Mouse (Mus musculus): ENCODE data around the gene Acan. TPM values are rescaled to one million over a fixed set of nuclear protein-coding genes. Genes with fewer than 3 reads are reported as not detected.

The Acan gene
- total RNA-seq (2021) (under 1 TPM; 0.11 to 0.26 TPM), polyA plus RNA-seq (2012; rRNA removed) (0.32 and 0.61 TPM in 2 replicates)
- long read RNA-seq, result 0 reads

DNA sequence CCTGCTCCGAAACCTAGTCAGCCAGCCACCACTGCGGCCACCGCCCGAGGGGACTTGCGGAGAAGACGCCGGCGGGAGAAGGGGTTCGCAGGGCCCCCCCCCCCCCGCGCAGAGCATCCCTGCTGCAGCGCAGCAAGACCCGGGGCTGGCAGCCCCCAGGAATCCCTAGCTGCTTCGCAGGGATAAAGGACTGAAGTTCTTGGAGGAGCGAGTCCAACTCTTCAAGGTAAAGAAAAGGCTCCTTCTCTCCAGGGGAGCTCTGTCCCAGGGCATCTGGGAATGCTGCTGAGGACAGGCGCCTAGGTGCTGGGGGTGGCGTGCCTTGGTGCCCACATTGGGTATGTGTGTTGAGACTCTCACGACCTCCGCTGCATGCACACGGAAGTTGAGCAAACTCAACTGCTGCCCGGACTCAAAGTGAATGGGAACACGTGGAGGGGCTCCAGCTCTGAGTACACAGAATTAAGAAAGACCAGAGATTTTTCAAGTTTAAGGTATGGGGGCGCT, at the start of gene Acan:
TSS of gene Acan (plus strand) at position 101 of the 507 bp plus-strand sequence.
- H3K27me3 ChIP-seq (ENCODE audit: control insufficient read depth, insufficient read depth, low read length), result peaks cover 11% of the 10 kb centered on the region
- TF ChIP-seq EP300 (IDR thresholded peaks at IDR 0.05; ENCODE audit: insufficient read depth, low read depth, low read length), result no peak
- no peak for TF ChIP-seq CTCF (IDR thresholded peaks at IDR 0.05)
- TF ChIP-seq POLR2A (IDR thresholded peaks at IDR 0.05; ENCODE audit: insufficient read depth, low read depth, low read length), result no peak
- no peaks in the 10 kb centered on the region for H3K4me1 ChIP-seq (ENCODE audit: control insufficient read depth, insufficient read depth, low read length)
- no peak within 1 kb of the TSS for H3K27ac ChIP-seq
- intact Hi-C loops (cut with DNase I), result no loop called here
- H3K4me3 ChIP-seq, result no peak within 1 kb of the TSS; the same call in 1 of the 2 replicates
- no peak within 1 kb of the TSS for H3K9ac ChIP-seq (ENCODE audit: low read depth, low read length)
- no peak for DNase-seq
- H3K79me2 ChIP-seq (replicated peaks; ENCODE audit: control insufficient read depth, insufficient read depth, low read length), result no peaks in the 10 kb centered on the region
- no peaks in the 10 kb centered on the region for H3K36me3 ChIP-seq (ENCODE audit: control insufficient read depth, insufficient read depth, low read length)
- WGBS, result 2% methylated on average over 23 of the region's 23 CpGs

GRCm38 (mm10) chr7:79021293-79021905, 31.9 kb upstream of the Acan start:
- no peak overlapping the region for H3K4me3 ChIP-seq

DNA sequence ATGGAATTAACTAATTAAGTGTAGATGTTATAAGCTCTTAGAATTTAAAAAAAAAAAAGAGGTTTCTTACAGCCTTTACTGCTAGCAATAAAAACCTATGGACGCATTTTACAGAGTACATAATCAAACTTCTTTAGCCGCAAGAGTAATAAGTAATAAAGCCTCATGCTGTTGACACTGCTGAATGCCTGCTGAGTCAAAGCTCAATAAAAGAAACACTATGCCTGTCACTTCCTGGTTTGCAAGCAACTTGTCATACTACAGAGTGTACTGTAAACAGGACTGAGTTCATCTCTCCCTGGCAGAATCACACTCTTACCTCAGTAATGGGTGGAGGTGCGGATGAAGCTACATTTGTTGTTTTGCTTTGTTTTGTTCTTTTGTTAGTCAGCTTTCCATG, 24.1 kb upstream of the Acan start:
- TF ChIP-seq POLR2A (IDR thresholded peaks at IDR 0.05; ENCODE audit: insufficient read depth, low read depth, low read length) (no peak), CTCF (IDR thresholded peaks at IDR 0.05) (no peak), EP300 (IDR thresholded peaks at IDR 0.05; ENCODE audit: insufficient read depth, low read depth, low read length) (no peak)
- DNase-seq, result no peak
- 92% methylated on average over 3 of the region's 3 CpGs for WGBS
- Histone ChIP-seq H3K79me2 (replicated peaks; ENCODE audit: control insufficient read depth, insufficient read depth, low read length) (no peaks in the 10 kb centered on the region), H3K9ac (ENCODE audit: low read depth, low read length) (no peak overlapping the region), H3K27me3 (ENCODE audit: control insufficient read depth, insufficient read depth, low read length) (no peaks in the 10 kb centered on the region), H3K36me3 (ENCODE audit: control insufficient read depth, insufficient read depth, low read length) (no peaks in the 10 kb centered on the region), H3K4me1 (ENCODE audit: control insufficient read depth, insufficient read depth, low read length) (no peaks in the 10 kb centered on the region), H3K27ac (no peak overlapping the region), H3K4me3 (no peak overlapping the region)
- intact Hi-C loops (cut with DNase I), result no loop called here

More at GRCm38 (mm10) chr7:79021293-79021905, 31.9 kb upstream of the Acan start:
- no peak overlapping the region for H3K27ac ChIP-seq
- TF ChIP-seq EP300 (IDR thresholded peaks at IDR 0.05; ENCODE audit: insufficient read depth, low read depth, low read length), result no peak
- no peak for TF ChIP-seq CTCF (IDR thresholded peaks at IDR 0.05)
- no peak for TF ChIP-seq POLR2A (IDR thresholded peaks at IDR 0.05; ENCODE audit: insufficient read depth, low read depth, low read length)
- H3K27me3 ChIP-seq (ENCODE audit: control insufficient read depth, insufficient read depth, low read length), result no peaks in the 10 kb centered on the region
- intact Hi-C loops (cut with DNase I), result no loop called here
- no peaks in the 10 kb centered on the region for H3K79me2 ChIP-seq (replicated peaks; ENCODE audit: control insufficient read depth, insufficient read depth, low read length)
- H3K9ac ChIP-seq (ENCODE audit: low read depth, low read length), result no peak overlapping the region
- DNase-seq, result no peak
- no peaks in the 10 kb centered on the region for H3K36me3 ChIP-seq (ENCODE audit: control insufficient read depth, insufficient read depth, low read length)
- H3K4me1 ChIP-seq (ENCODE audit: control insufficient read depth, insufficient read depth, low read length), result no peaks in the 10 kb centered on the region
- WGBS, result 83% methylated on average over 9 of the region's 9 CpGs

- 57% methylated on average over 2 of the region's 2 CpGs for WGBS
These were observed 19.5 kb upstream of the Acan start for GRCm38 (mm10) chr7:79033745-79034144.

GRCm38 (mm10) chr7:79034521-79034920, 18.8 kb upstream of the Acan start:
- H3K4me3 ChIP-seq, result no peak overlapping the region
- H3K27ac ChIP-seq, result no peak overlapping the region
- no peaks in the 10 kb centered on the region for H3K79me2 ChIP-seq (replicated peaks; ENCODE audit: control insufficient read depth, insufficient read depth, low read length)
- no peak for DNase-seq
- H3K9ac ChIP-seq (ENCODE audit: low read depth, low read length), result no peak overlapping the region
- no peaks in the 10 kb centered on the region for H3K36me3 ChIP-seq (ENCODE audit: control insufficient read depth, insufficient read depth, low read length)
- no peaks in the 10 kb centered on the region for H3K27me3 ChIP-seq (ENCODE audit: control insufficient read depth, insufficient read depth, low read length)
- TF ChIP-seq POLR2A (IDR thresholded peaks at IDR 0.05; ENCODE audit: insufficient read depth, low read depth, low read length) (no peak), CTCF (IDR thresholded peaks at IDR 0.05) (no peak), EP300 (IDR thresholded peaks at IDR 0.05; ENCODE audit: insufficient read depth, low read depth, low read length) (no peak)
- H3K4me1 ChIP-seq (ENCODE audit: control insufficient read depth, insufficient read depth, low read length), result no peaks in the 10 kb centered on the region
- intact Hi-C loops (cut with DNase I), result no loop called here
- WGBS, result 67% methylated on average over 2 of the region's 2 CpGs

More at GRCm38 (mm10) chr7:79033745-79034144, 19.5 kb upstream of the Acan start:
- intact Hi-C loops (cut with DNase I), result no loop called here
- H3K27ac ChIP-seq, result no peak overlapping the region
- no peaks in the 10 kb centered on the region for H3K4me1 ChIP-seq (ENCODE audit: control insufficient read depth, insufficient read depth, low read length)
- no peak overlapping the region for H3K9ac ChIP-seq (ENCODE audit: low read depth, low read length)
- TF ChIP-seq EP300 (IDR thresholded peaks at IDR 0.05; ENCODE audit: insufficient read depth, low read depth, low read length), result no peak
- no peak for TF ChIP-seq CTCF (IDR thresholded peaks at IDR 0.05)
- TF ChIP-seq POLR2A (IDR thresholded peaks at IDR 0.05; ENCODE audit: insufficient read depth, low read depth, low read length), result no peak
- no peak for DNase-seq
- H3K79me2 ChIP-seq (replicated peaks; ENCODE audit: control insufficient read depth, insufficient read depth, low read length), result no peaks in the 10 kb centered on the region
- no peak overlapping the region for H3K4me3 ChIP-seq
- H3K36me3 ChIP-seq (ENCODE audit: control insufficient read depth, insufficient read depth, low read length), result no peaks in the 10 kb centered on the region
- no peaks in the 10 kb centered on the region for H3K27me3 ChIP-seq (ENCODE audit: control insufficient read depth, insufficient read depth, low read length)

DNA sequence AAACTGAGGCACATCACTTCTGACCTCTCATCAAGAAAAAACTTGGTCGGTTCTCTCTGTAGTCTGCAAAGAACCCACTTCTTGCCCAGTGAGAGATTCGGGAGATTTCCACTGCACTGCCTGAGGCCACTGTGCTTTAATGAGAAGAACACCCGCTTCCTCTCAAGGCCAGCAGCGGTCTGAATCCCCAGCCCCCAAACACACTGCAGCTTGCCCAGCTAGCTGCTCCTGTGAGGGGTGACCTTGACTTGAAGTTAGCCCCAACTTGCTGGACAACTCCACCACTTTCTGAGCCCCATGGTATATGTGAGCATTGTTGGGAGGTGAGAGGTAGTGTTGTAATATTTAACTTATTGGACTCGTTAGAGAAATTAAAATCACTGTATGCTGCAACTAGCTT, 1.2 kb upstream of the Acan start:
- Histone ChIP-seq H3K27ac (no peak overlapping the region), H3K9ac (ENCODE audit: low read depth, low read length) (no peak overlapping the region), H3K4me3 (no peak overlapping the region), H3K27me3 (ENCODE audit: control insufficient read depth, insufficient read depth, low read length) (peaks cover 11% of the 10 kb centered on the region), H3K36me3 (ENCODE audit: control insufficient read depth, insufficient read depth, low read length) (no peaks in the 10 kb centered on the region), H3K4me1 (ENCODE audit: control insufficient read depth, insufficient read depth, low read length) (no peaks in the 10 kb centered on the region), H3K79me2 (replicated peaks; ENCODE audit: control insufficient read depth, insufficient read depth, low read length) (no peaks in the 10 kb centered on the region)
- TF ChIP-seq EP300 (IDR thresholded peaks at IDR 0.05; ENCODE audit: insufficient read depth, low read depth, low read length) (no peak), POLR2A (IDR thresholded peaks at IDR 0.05; ENCODE audit: insufficient read depth, low read depth, low read length) (no peak), CTCF (IDR thresholded peaks at IDR 0.05) (no peak)
- no peak for DNase-seq
- WGBS, result 33% methylated on average over 5 of the region's 5 CpGs
- intact Hi-C loops (cut with DNase I), result no loop called here
